Mouse (Mus musculus): ENCODE measurements around the gene Fam83g.

DNA sequence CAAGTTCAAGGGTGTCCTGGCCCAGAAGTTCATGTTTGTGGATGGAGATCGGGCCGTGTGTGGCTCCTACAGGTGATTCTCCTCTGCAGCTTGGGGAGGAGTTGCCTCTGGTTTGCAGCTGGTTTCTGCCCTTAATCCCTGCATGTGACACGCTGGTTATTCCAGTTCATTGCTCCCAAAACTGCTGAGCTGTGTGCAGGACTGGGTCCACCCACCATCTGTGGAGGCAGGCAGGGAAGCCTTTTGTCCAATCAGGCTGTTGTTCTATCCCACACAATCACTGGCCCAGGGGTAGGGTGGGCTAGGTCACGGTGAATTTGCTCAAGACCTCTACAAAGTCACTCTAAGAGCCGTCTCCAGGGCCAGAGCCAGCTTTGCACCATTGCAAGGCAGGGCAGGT, 17.8 kb downstream of the Fam83g start:
- no peak for TF ChIP-seq CHD2 (IDR thresholded peaks at IDR 0.05; ENCODE audit: low read length)
- TF ChIP-seq EP300 (IDR thresholded peaks at IDR 0.05; ENCODE audit: low read length) = no peak
- TF ChIP-seq POLR2A (IDR thresholded peaks at IDR 0.05; ENCODE audit: low read depth, low read length) = no peak
- no peak for TF ChIP-seq CTCF (conservative IDR thresholded peaks at IDR 0.05 in 1 of 2, IDR thresholded peaks at IDR 0.05 in 1 of 2; ENCODE audit: low read depth in 2 of 2, low read length in 2 of 2)
- no peak for TF ChIP-seq ZC3H11A (IDR thresholded peaks at IDR 0.05; ENCODE audit: low read depth, low read length)
- TF ChIP-seq ZNF384 (IDR thresholded peaks at IDR 0.05; ENCODE audit: low read depth, low read length) = no peak
- no peak for TF ChIP-seq ETS1 (conservative IDR thresholded peaks at IDR 0.05; ENCODE audit: low read depth, low read length)
- no peak for TF ChIP-seq USF2 (conservative IDR thresholded peaks at IDR 0.05; ENCODE audit: low read depth, low read length)
- TF ChIP-seq TCF12 (IDR thresholded peaks at IDR 0.05; ENCODE audit: low read depth, low read length) = no peak
- no peak for TF ChIP-seq CHD1 (IDR thresholded peaks at IDR 0.05; ENCODE audit: low read depth, low read length)
- TF ChIP-seq JUN (IDR thresholded peaks at IDR 0.05; ENCODE audit: insufficient read depth, low read depth, low read length) = no peak
- TF ChIP-seq MEF2A (IDR thresholded peaks at IDR 0.05; ENCODE audit: borderline replicate concordance, low read depth, low read length) = no peak
- TF ChIP-seq ZMIZ1 (IDR thresholded peaks at IDR 0.05; ENCODE audit: low read depth, low read length) = no peak
- TF ChIP-seq RCOR1 (conservative IDR thresholded peaks at IDR 0.05; ENCODE audit: low read depth, low read length) = no peak

Data from CH12.LX (cell line).